Mouse (Mus musculus) kidney, adult 2 months (tissue): ENCODE measurements at regions not wholly inside any gene's neighbourhood (a gene's known extent, or its start where the extent isn't known, plus 50 kb on each side); places are given as distances from the start of the nearest gene placed in this dataset.

Source experiments
- CTCF ChIP-seq: fragments of 200-500 bp; conservative IDR thresholded peaks from 2 replicates; pipeline ENCODE4 v1.5.1; 2011; ENCODE audit warnings: low read depth, mild to moderate bottlenecking, control low read depth, low read length, moderate library complexity, mixed read lengths; ENCODE audit not compliant: insufficient read depth, insufficient read length
- POLR2A ChIP-seq: fragments of 200-500 bp; IDR thresholded peaks from one replicate; pipeline ENCODE4 v1.6.1; 2011; ENCODE audit warnings: low read depth, low read length, control low read depth

DNA sequence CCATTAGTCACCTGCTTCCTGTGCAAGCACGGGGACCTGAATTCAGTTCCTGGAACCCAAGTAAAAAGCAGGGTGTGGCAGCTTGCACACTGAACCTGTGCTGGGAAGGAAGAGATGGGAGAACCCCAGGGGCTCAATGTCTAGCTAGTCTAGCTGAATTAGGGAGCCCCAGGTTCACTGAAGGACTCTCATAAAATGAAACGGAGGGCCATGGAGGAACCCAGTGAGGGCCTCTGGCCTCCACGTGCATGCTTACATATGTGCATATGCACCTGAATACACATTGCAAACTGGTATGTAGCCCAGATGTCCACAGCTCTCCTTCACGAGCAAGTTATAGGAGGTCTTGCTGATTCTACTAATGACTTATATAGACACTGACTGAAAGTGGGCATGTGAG is 135.4 kb downstream of the Anxa2 start:
- TF ChIP-seq CTCF (no peak), POLR2A (no peak)
